Mouse (Mus musculus) ES-E14 (cell line): ENCODE data around the gene Lpcat3. TPM values are rescaled to one million over a fixed set of nuclear protein-coding genes. Genes with fewer than 3 reads are reported as not detected.

Experiments
- DNase-seq: peaks from one replicate; pipeline ENCODE4 v3.0.0-alpha.2; 2013; ENCODE audit warnings: low read depth, low spot score
- H3K27ac ChIP-seq: 2 replicates; pipeline ENCODE4 v1.5.1; 2012; ENCODE audit warnings: low read depth, mild to moderate bottlenecking, low read length, moderate library complexity, mixed read lengths; ENCODE audit not compliant: poor library complexity, insufficient read depth, severe bottlenecking
- H3K36me3 ChIP-seq: 2 replicates; pipeline ENCODE4 v1.6.1; 2012; ENCODE audit warnings: mild to moderate bottlenecking, low read length, moderate library complexity, mixed read lengths; ENCODE audit not compliant: control insufficient read depth, poor library complexity, insufficient read depth, severe bottlenecking
- H3K4me1 ChIP-seq, 2 experiments: fragments of 150-350 bp in 1 of 2; sonication (generic) in 1 of 2; 2 replicates each; pipeline ENCODE4 v1.6.1; 2012; ENCODE audit warnings: low read length in 2 of 2, mild to moderate bottlenecking in 1 of 2, mixed read lengths in 1 of 2; ENCODE audit not compliant: control insufficient read depth in 2 of 2, insufficient read depth in 2 of 2, poor library complexity in 1 of 2
- H3K4me3 ChIP-seq, 2 experiments: fragments of 150-350 bp in 1 of 2; sonication (generic) in 1 of 2; 2 replicates each; pipeline ENCODE4 v1.5.1; 2012; ENCODE audit warnings: low read length in 2 of 2, low read depth in 1 of 2, mild to moderate bottlenecking in 1 of 2, mixed read lengths in 1 of 2; ENCODE audit not compliant: insufficient read depth in 1 of 2, poor library complexity in 1 of 2, severe bottlenecking in 1 of 2
- H3K9ac ChIP-seq: 2 replicates; pipeline ENCODE4 v1.6.1; 2012; ENCODE audit warnings: low read depth, mild to moderate bottlenecking, low read length, mixed read lengths; ENCODE audit not compliant: poor library complexity, insufficient read depth, severe bottlenecking
- H3K9me3 ChIP-seq: fragments of 150-350 bp; sonication (generic); 2 replicates; pipeline ENCODE4 v1.6.1; 2012; ENCODE audit warnings: low read depth, mild to moderate bottlenecking, low read length; ENCODE audit not compliant: control insufficient read depth, insufficient read depth
- CHD2 ChIP-seq: IDR thresholded peaks from 2 replicates; pipeline ENCODE4 v1.6.1; 2014; ENCODE audit warnings: mild to moderate bottlenecking, low read depth, low read length, inconsistent platforms
- HCFC1 ChIP-seq: IDR thresholded peaks from 2 replicates; pipeline ENCODE4 v1.6.1; 2012; ENCODE audit warnings: low read length, inconsistent platforms, borderline replicate concordance; ENCODE audit not compliant: insufficient read depth
- MAFK ChIP-seq: IDR thresholded peaks from 2 replicates; pipeline ENCODE4 v1.6.1; 2014; ENCODE audit warnings: mild to moderate bottlenecking, low read depth, low read length, inconsistent platforms; ENCODE audit not compliant: insufficient read depth
- ZC3H11A ChIP-seq: IDR thresholded peaks from 2 replicates; pipeline ENCODE4 v1.6.1; 2012; ENCODE audit warnings: low read depth, mild to moderate bottlenecking, inconsistent platforms, low read length, borderline replicate concordance
- ZNF384 ChIP-seq: IDR thresholded peaks from 2 replicates; pipeline ENCODE4 v1.6.1; 2012; ENCODE audit warnings: low read depth, low read length, inconsistent platforms
- in situ Hi-C, 2 experiments: fragments of 600-800 bp; cut with MboI; formaldehyde crosslinking; loops; one replicate each; pipeline ENCODE4 v1.15.1; 2025; ENCODE audit warnings: low sequenced_read_pairs in 2 of 2, inconsistent platforms in 1 of 2; ENCODE audit not compliant: unreplicated experiment in 2 of 2
- total RNA-seq: library from RNA; depleted of rRNA; stranded (reverse); fragments of 300-350 nt; gene quantifications from 2 replicates; pipeline ENCODE4 v1.2.3, GENCODE M21; 2012

The Lpcat3 gene
- total RNA-seq, 1 experiment = 65.5 TPM

DNA sequence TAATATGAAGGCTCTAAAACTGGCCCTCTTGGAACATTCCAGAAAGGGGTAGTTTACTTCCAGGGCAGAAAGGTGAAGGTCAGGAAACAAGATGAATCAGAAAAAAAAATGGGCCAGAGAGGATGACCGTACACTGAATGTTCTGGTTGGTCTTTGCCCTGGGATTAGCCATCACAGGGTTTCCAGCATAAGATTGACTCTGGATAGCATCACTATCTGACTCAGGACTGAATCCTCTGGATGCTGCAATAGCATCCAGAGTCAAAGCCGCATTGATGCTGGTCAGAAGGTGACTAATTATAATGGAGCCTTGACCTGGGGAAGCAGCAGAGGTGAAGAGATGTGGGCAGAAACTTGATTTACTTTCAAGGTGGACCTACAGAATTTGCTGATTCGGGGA is 26.2 kb downstream of the Lpcat3 start:
- no peak for DNase-seq
- Histone ChIP-seq H3K4me1 (peaks cover 0 to 8% of the 10 kb centered on the region in 2 experiments; a peak in 2 of 4 replicates), H3K9me3 (no peaks in the 10 kb centered on the region), H3K36me3 (no peaks in the 10 kb centered on the region; the same call in 1 of the 2 replicates), H3K9ac (no peak overlapping the region), H3K4me3 (no peak overlapping the region), H3K27ac (no peak overlapping the region)
- TF ChIP-seq ZNF384 (no peak), HCFC1 (no peak), CHD2 (no peak), MAFK (no peak), ZC3H11A (no peak)
- in situ Hi-C loops = no loop called here

DNA sequence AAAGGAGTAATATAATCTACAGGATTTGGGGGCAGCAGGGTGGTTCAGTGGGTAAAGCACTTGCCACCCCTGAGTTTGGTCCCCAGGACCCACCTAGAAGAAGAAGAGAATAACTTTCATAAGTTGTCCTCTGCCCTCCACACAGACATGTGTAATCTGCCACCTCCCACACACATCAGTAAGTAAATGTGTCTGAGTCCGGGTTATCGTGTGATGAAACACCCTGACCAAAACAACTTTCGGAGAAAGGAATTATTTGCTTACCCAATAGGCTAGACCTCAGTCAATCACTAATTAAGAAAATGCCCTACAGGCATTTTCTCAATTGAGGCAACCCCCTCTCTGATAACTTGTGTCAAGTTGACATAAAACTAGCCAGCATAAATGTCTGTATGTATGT is 27.7 kb downstream of the Lpcat3 start:
- Histone ChIP-seq H3K4me1 (peaks cover 0 to 7% of the 10 kb centered on the region in 2 experiments; a peak in 1 of 4 replicates), H3K9ac (no peak overlapping the region), H3K4me3 (no peak overlapping the region), H3K27ac (no peak overlapping the region), H3K36me3 (no peaks in the 10 kb centered on the region; the same call in 1 of the 2 replicates), H3K9me3 (no peaks in the 10 kb centered on the region)
- in situ Hi-C loops = no loop called here
- TF ChIP-seq MAFK = no peak
- no peak for TF ChIP-seq HCFC1
- TF ChIP-seq ZNF384 = no peak
- no peak for TF ChIP-seq CHD2
- no peak for TF ChIP-seq ZC3H11A
- DNase-seq = no peak

- no peaks in the 10 kb centered on the region; the same call in 1 of the 2 replicates for H3K36me3 ChIP-seq
- no peak overlapping the region for H3K27ac ChIP-seq
- TF ChIP-seq ZNF384 (no peak), MAFK (no peak), ZC3H11A (no peak), CHD2 (no peak), HCFC1 (no peak)
- H3K4me3 ChIP-seq = no peak overlapping the region
- no peak overlapping the region for H3K9ac ChIP-seq
- DNase-seq = no peak
- no peaks in the 10 kb centered on the region for H3K9me3 ChIP-seq
- H3K4me1 ChIP-seq = peaks cover 0 to 7% of the 10 kb centered on the region in 2 experiments; a peak in 1 of 4 replicates
- in situ Hi-C loops = no loop called here
These were observed 30.6 kb downstream of the Lpcat3 start for GRCm38 (mm10) chr6:124693243-124693981.

DNA sequence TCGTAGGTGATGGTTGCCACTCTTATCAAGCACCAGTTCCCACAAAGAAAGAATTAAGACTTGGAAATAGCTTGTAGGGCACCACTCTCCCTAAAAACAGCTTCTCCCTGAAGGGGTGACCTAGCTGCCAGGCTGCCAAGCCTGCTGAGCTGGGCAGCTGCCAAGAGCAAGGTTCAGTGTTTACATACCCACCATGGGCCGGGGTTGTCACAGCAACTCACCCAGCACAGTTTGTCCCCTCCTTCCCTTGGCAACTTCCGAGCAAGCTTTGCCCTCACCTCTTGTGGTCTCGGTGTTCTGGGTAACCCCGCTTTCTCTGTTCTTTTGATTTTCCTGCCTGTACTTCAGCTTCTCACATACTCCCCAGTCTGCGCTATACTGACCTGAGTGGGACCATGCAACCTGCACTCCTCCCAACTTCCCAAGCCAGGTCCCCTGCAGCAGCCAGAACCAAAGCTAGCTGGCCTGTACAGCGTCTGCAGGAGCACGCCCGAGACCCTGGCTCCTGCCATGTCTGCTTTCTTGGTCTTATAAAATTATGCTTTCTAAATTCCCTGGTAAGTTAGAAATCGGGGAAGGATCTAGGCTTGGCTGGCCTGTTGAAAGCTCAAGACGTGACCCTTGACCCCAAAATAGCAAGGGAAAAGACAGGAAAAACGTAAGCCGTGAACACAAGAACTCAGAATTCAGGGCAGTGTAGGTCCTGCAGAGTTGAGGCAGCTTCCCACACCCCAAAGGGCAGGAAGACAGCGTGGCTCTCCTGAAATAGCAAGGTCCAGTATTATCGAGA is 31.5 kb downstream of the Lpcat3 start:
- no peak for DNase-seq
- peaks cover 5% of the 10 kb centered on the region; the same call in 1 of the 2 replicates for H3K36me3 ChIP-seq
- no peaks in the 10 kb centered on the region for H3K9me3 ChIP-seq
- no peak overlapping the region for H3K27ac ChIP-seq
- H3K9ac ChIP-seq = no peak overlapping the region
- H3K4me1 ChIP-seq = peaks cover 0 to 7% of the 10 kb centered on the region in 2 experiments; a peak in 1 of 4 replicates
- no peak overlapping the region for H3K4me3 ChIP-seq
- in situ Hi-C loops = no loop called here
- no peak for TF ChIP-seq ZC3H11A
- no peak for TF ChIP-seq HCFC1
- TF ChIP-seq MAFK = no peak
- no peak for TF ChIP-seq ZNF384
- TF ChIP-seq CHD2 = no peak
